Mouse (Mus musculus) lung, postnatal 0 days (tissue): ENCODE measurements around the gene Rassf3. TPM values are rescaled to one million over a fixed set of nuclear protein-coding genes. Genes with fewer than 3 reads are reported as not detected.

Source experiments
- ATAC-seq: fragments of 200-750 bp; cut with Nextera tagmentation; 2 replicates; pipeline ENCODE4 v1.8.0; 2017; ENCODE audit warnings: moderate library complexity
- DNase-seq: peaks from one replicate; pipeline ENCODE4 v3.0.0-alpha.2; 2016; ENCODE audit warnings: low spot score
- H3K27ac ChIP-seq: fragments of 300-500 bp; sonication (generic); 2 replicates; pipeline ENCODE4 v1.5.1; 2014; ENCODE audit warnings: antibody characterized with exemption, mild to moderate bottlenecking, low read length, mixed read lengths
- H3K27me3 ChIP-seq: fragments of 300-500 bp; sonication (generic); replicated peaks from 2 replicates; pipeline ENCODE4 v1.6.1; 2014; ENCODE audit warnings: low read length, mixed read lengths; ENCODE audit not compliant: insufficient read depth
- H3K36me3 ChIP-seq: fragments of 300-500 bp; sonication (generic); 2 replicates; pipeline ENCODE4 v1.6.1; 2014; ENCODE audit warnings: low read length, mixed read lengths; ENCODE audit not compliant: insufficient read depth
- H3K4me1 ChIP-seq: fragments of 300-500 bp; sonication (generic); 2 replicates; pipeline ENCODE4 v1.6.1; 2014; ENCODE audit warnings: antibody characterized with exemption, low read depth, low read length, mixed read lengths; ENCODE audit not compliant: insufficient read depth
- H3K4me2 ChIP-seq: fragments of 300-500 bp; sonication (generic); replicated peaks from 2 replicates; pipeline ENCODE4 v1.6.1; 2014; ENCODE audit warnings: low read depth, mild to moderate bottlenecking, low read length, moderate library complexity, mixed read lengths
- H3K4me3 ChIP-seq: fragments of 300-500 bp; sonication (generic); 2 replicates; pipeline ENCODE4 v1.5.1; 2014; ENCODE audit warnings: low read depth, low read length
- H3K9ac ChIP-seq: fragments of 300-500 bp; sonication (generic); replicated peaks from 2 replicates; pipeline ENCODE4 v1.6.1; 2014; ENCODE audit warnings: low read depth, mild to moderate bottlenecking
- H3K9me3 ChIP-seq: fragments of 300-500 bp; sonication (generic); 2 replicates; pipeline ENCODE4 v1.6.1; 2016; ENCODE audit warnings: low read length, mixed read lengths
- CTCF ChIP-seq: IDR thresholded peaks from 2 replicates; pipeline ENCODE4 v1.5.1; 2016; ENCODE audit warnings: antibody characterized with exemption, mild to moderate bottlenecking
- EP300 ChIP-seq: IDR thresholded peaks from 2 replicates; pipeline ENCODE4 v1.6.1; 2016; ENCODE audit warnings: antibody characterized with exemption, mild to moderate bottlenecking, control low read depth
- WGBS: fragments of 180-500 bp; shearing (Covaris S2); extraction: QIAGEN DNeasy Blood & Tissue Kit; methylation state at CpG from one replicate; pipeline ENCODE4 v1.1.7; 2014; 5-methylcytosine and 5-hydroxymethylcytosine counted together
- polyA plus RNA-seq: library from polyadenylated mRNA; unstranded; fragments of >200 nt; fragmentation: Nextera tagmentation; extraction: Ambion mirVana; gene quantifications from 2 replicates; pipeline ENCODE4 v1.2.1, GENCODE M21; 2015

Rassf3 gene
- polyA plus RNA-seq: 22.9 and 26.4 TPM in 2 replicates

DNA sequence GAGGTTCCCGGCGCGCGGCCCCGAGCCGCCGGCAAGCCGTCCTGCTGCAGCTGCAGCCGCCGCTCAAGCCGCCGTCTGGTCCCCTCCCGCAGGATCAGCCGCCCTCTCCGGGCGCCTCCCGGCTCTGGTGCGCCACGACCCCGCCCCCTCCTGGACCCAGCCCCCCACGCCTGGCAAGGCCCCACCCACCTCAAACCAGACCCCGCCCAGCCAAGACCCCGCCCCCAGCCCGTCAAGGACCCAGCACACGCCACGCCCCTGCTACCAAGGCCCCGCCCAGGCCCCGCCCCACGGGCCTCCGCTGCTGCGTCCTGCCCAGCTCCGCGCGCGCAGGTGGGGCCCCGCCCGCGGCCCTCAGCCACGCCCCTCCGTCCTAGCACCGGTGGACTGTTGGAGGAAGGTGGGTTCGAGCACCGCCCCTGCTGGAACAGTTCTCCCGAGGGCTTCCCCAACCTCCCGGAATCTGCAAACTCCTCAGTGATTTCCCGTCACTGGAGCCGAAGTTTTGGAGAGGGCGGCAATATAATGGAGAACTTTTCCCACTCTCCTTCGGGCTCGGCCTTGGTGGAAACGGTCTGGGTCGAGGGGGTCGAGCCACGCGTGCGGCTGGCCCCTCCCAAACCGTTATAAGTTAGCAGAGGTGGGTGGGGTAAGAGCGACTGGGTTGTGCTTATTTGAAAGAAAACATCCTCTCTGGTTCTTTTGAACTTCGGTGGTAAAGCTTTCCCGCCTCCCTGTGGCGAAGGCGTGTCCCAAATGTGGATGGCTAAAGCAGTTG is at the start of gene Rassf3:
Rassf3 (minus strand) TSS at position 158 of the 778 bp plus-strand sequence.
- TF ChIP-seq EP300 (no peak), CTCF (peak; percentile 51)
- ATAC-seq: peak; percentile 92
- H3K4me3 ChIP-seq: peak within 1 kb of the TSS; percentile 90
- WGBS: 1% methylated on average over 51 of the region's 62 CpGs
- H3K9ac ChIP-seq: peak within 1 kb of the TSS; percentile 89
- no peaks in the 10 kb centered on the region for H3K36me3 ChIP-seq
- H3K4me1 ChIP-seq: peaks cover 20% of the 10 kb centered on the region
- peak within 1 kb of the TSS; percentile 90 for H3K27ac ChIP-seq
- H3K9me3 ChIP-seq: no peaks in the 10 kb centered on the region
- peak; percentile 95 for DNase-seq
- H3K27me3 ChIP-seq: no peaks in the 10 kb centered on the region
- H3K4me2 ChIP-seq: peak within 1 kb of the TSS; percentile 76

DNA sequence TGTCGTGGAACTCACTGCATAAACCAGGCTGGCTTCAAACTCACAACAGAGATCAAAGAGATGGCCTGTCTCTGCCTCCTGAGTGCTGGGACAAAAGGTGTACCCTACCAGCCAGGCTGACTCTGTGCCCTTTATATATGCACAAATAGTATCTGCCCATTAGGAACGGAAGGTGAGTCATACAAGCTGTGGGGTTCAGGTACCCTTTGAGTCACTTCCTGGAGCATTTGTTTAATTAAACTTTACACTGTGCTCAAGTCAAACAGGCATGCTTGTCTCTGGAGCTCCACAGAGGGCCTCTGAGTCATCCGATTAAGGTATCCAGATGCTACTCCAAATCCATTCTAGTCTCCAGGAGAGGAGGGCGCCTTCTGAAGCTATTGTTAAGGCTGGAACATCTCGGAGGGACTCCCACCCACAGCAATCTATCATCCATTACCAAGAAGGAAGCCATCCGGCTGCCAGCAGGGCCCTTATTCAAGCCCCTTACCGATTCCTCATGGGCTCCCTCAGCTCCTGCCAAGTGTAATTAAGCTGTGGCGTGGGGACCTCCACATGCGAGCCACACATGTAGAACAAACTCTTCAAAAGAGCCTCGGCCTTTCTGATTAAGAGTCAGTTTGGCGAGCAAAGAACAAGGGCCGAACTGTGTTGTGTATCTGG is 44.9 kb upstream of the Rassf3 start:
- Histone ChIP-seq H3K9me3 (no peaks in the 10 kb centered on the region), H3K27me3 (no peaks in the 10 kb centered on the region), H3K27ac (no peak overlapping the region), H3K36me3 (no peaks in the 10 kb centered on the region), H3K4me2 (no peak overlapping the region), H3K4me1 (peaks cover 4% of the 10 kb centered on the region; the same call in 1 of the 2 replicates), H3K9ac (no peak overlapping the region), H3K4me3 (no peak overlapping the region)
- 18% methylated on average over 12 of the region's 12 CpGs for WGBS
- peak; percentile 85 for ATAC-seq
- DNase-seq: peak; percentile 78
- TF ChIP-seq EP300: peak; percentile 37; the same call in 1 of the 2 replicates
- no peak for TF ChIP-seq CTCF

DNA sequence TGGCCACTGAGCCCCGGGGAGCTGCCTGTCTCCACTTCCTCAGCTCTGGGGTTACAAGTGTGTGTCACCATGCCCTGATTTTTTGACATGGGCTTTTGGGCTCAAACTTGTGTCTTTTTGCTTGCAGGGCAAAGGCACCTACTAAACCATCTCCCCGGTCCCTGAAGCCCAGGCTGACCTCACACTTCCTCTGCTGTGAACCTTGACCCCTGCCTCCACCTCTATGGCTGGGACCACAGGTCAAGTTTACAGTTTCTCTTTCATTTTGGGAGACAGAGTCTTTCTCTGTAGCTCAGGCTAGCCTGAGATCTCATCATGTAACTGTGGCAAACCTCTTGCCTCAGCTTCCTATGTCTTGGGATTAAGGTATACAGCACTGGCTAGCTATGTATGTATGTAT is 43.6 kb upstream of the Rassf3 start:
- no peaks in the 10 kb centered on the region for H3K27me3 ChIP-seq
- 37% methylated on average over 2 of the region's 2 CpGs for WGBS
- H3K36me3 ChIP-seq: no peaks in the 10 kb centered on the region
- TF ChIP-seq CTCF: no peak
- no peak for TF ChIP-seq EP300
- H3K4me3 ChIP-seq: no peak overlapping the region
- no peak for DNase-seq
- no peak overlapping the region for H3K4me2 ChIP-seq
- no peak overlapping the region for H3K27ac ChIP-seq
- ATAC-seq: no peak
- no peak overlapping the region for H3K9ac ChIP-seq
- H3K9me3 ChIP-seq: no peaks in the 10 kb centered on the region
- peaks cover 4% of the 10 kb centered on the region; the same call in 1 of the 2 replicates for H3K4me1 ChIP-seq

DNA sequence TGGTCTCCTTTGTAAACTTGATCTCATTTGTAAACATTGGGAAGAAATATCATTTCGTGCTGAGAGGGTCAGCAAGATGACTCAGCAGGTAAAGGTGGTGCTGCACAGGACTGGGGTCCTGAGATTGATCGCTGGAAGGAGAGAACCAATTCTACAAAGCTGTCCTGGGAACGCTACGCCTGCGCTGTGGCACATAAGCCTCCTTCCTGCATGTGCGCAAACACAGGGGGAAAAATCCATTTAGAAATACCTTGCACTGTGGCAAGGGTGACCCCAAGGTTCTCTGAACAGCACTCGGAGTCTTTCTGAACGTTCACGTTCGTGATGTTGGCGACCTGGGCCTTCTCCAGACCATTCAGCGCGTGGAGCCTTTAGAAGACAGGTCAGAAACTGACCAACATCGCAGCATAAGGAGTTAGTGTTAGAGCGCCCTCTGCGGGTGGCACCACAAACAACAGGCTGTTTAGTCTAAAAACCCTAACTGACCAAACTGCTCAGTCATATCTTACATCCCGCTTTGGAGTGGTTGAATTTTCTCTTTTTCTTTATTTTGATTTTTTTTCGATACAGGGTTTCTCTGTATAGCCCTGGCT is 40.0 kb upstream of the Rassf3 start:
- DNase-seq: peak; percentile 89
- peak; percentile 69 for ATAC-seq
- TF ChIP-seq CTCF (peak; percentile 94), EP300 (no peak)

DNA sequence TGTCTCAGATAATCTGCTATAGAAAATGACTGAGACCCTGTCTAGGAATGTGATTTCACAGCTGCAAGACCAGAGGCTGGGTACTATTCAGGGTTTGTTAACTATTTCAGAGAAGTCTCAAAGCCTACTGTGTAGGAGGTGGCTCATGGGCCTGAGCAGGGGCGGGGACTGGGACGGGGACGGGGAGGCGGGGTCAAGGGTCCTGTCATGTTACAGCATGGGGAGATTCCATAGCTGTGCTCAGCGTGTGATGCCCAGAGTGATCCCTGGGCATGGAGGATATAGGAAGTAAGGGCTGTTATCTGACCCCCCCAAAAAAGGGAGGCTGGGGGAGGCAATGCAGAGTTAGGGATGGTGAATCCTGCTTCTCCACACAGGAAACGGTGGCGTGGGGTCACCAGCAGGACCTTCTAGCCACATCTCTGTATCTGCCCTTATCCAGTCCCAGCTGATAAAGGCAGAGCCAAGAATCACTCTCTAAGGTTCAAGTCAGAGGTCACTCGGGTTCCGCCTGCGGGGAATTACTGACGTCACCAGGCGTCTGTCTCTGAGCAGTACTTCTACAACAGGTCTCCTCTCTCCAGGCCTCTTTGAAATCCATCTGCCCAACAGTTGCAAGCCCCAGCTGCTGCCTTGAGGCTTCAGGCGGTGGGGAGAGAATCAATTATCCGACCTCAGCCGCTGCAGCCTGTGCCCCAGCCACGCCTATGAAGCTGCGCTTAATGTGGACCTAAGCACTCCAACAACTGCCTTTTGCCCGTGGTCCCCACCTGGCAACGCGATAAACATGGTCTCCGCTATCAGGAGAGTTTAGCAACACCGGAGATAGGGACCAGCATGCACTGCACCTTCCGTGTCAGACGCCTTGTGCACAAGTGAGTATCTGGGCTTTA is 33.9 kb upstream of the Rassf3 start:
- no peak for TF ChIP-seq EP300
- no peak for TF ChIP-seq CTCF
- ATAC-seq (peak; percentile 57), DNase-seq (peak; percentile 44)
- no peak overlapping the region for H3K4me3 ChIP-seq
- peaks cover 4% of the 10 kb centered on the region; the same call in 1 of the 2 replicates for H3K4me1 ChIP-seq
- no peaks in the 10 kb centered on the region for H3K27me3 ChIP-seq
- H3K9ac ChIP-seq: no peak overlapping the region
- no peaks in the 10 kb centered on the region for H3K9me3 ChIP-seq
- WGBS: 22% methylated on average over 24 of the region's 24 CpGs
- H3K36me3 ChIP-seq: no peaks in the 10 kb centered on the region
- H3K27ac ChIP-seq: no peak overlapping the region
- peak overlapping the region; percentile 29; the same call in 1 of the 2 replicates for H3K4me2 ChIP-seq

More for the DNA sequence above, 40.0 kb upstream of the Rassf3 start:
- no peak overlapping the region for H3K27ac ChIP-seq
- no peak overlapping the region for H3K9ac ChIP-seq
- H3K27me3 ChIP-seq: no peaks in the 10 kb centered on the region
- no peak overlapping the region for H3K4me2 ChIP-seq
- 22% methylated on average over 18 of the region's 18 CpGs for WGBS
- H3K4me3 ChIP-seq: no peak overlapping the region
- H3K4me1 ChIP-seq: 0 out of 2 replicates have a peak, but pooled peaks cover under 1% of the 10 kb centered on the region
- no peaks in the 10 kb centered on the region for H3K9me3 ChIP-seq
- H3K36me3 ChIP-seq: no peaks in the 10 kb centered on the region
